Mouse (Mus musculus) hematopoietic stem cell, adult 5-6 weeks (primary cell): Measurements from ENCODE around the gene Pebp1. TPM values are rescaled to one million over a fixed set of nuclear protein-coding genes. Genes with fewer than 3 reads are reported as not detected.

Experiments
- ATAC-seq, 2 experiments: fragments of 125-278 bp in 1 of 2; replicated peaks in 1 of 2; 2 replicates each; pipeline ENCODE4 v1.8.0; 2016 to 2017; ENCODE audit warnings: inconsistent platforms in 2 of 2, mild to moderate bottlenecking in 2 of 2, moderate number of reproducible peaks in 2 of 2, low read depth in 1 of 2, moderate TSS enrichment in 1 of 2; ENCODE audit not compliant: low FRiP score in 2 of 2, poor library complexity in 2 of 2, severe bottlenecking in 2 of 2, insufficient read depth in 1 of 2, low TSS enrichment in 1 of 2
- total RNA-seq: library from RNA; stranded (forward); fragments of 172-1452, 232-1000 nt; gene quantifications from 2 replicates; pipeline ENCODE4 v1.2.3, GENCODE M21; 2017

The Pebp1 gene
- total RNA-seq, 1 experiment from 2014 or later: 84.6 TPM

DNA sequence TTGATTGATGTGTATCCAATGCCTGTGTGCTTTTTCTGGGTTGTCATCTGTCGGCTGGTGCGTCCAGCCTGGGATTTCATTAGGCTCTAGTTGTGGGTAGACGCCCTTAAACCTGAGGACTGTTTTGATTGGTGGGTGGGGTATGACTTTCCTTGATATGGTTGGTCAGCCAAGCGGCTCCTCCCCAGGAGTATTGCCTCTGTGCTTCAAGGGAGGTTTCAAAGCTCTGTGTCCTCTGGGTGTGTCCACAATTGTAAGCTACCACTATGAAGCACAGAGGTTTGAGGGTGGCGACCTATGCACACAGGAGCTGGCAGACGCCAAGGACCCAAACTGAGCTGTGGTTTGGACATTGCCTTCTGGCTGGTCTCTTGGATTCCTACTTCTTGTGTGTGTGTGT is 5.1 kb upstream of the Pebp1 start:
- ATAC-seq: no peak

DNA sequence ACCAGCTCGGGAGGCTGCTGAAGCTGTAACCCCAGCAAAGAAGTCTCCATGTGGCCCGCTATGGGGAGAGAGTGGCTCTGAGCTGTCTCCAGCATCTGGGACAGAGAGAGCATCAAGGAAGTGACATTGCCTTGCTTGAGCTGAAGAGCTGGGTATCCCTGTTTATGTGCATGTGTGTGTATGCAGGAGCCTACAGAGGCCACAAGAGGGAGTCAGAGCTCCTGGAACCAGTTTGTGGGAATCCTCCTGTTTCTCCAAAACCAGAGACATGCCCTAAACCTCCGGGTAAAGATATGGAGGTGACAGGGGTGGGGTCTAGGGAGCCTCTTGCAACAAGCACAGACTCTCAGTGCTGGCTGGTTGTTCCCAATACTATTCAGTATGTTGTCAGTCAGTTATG is 3.9 kb upstream of the Pebp1 start:
- no peak for ATAC-seq

DNA sequence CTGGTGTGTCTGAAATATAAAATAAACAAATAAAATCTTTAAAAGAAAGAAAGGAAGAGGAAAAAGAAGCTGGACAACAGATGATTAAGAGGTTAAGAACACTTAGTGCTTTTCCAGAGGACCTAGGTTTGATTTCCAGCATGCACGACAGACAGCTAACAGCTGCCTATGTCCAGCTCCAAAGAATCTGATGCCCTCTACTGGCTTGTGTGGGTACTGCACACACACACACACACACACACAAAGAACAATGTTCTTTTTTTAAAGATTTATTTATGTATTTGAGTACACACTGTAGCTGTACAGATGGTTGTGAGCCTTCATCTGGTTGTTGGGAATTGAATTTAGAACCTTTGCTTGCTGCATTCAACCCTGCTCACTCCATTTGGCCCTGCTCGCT is 2.7 kb upstream of the Pebp1 start:
- no peak for ATAC-seq

DNA sequence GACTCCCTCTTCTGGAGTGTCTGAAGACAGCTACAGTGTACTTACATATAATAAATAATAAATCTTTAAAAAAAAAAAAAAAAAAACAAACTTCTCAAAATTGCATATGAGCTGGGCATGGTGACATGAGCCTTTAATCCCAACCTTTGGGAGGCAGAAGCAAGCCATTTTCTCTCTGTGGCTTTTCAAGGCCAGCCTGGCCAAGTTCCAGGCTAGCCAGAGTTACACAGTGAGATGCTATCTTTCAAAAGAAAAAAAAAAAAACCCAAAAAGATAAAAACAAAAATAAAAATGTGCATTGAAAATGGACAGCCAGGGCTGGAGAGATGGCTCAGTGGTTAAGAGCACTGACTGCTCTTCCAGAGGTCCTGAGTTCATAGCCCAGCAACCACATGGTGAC is 2.2 kb upstream of the Pebp1 start:
- ATAC-seq: no peak

GRCm38 (mm10) chr5:117286286-117286685 is 1.1 kb downstream of the Pebp1 start:
- ATAC-seq: no peak

- no peak for ATAC-seq
These were observed 2.2 kb downstream of the Pebp1 start for GRCm38 (mm10) chr5:117285266-117285665.

GRCm38 (mm10) chr5:117284682-117285081 is 2.7 kb downstream of the Pebp1 start:
- no peak for ATAC-seq

GRCm38 (mm10) chr5:117284029-117284428 is 3.4 kb downstream of the Pebp1 start:
- ATAC-seq: no peak

GRCm38 (mm10) chr5:117282360-117282759 is 5.1 kb downstream of the Pebp1 start:
- ATAC-seq: no peak

GRCm38 (mm10) chr5:117281536-117281935 is 5.9 kb downstream of the Pebp1 start:
- 0 out of 4 replicates have a peak, but pooled peaks of 1 of the 2 experiments have one; percentile 47 for ATAC-seq

- no peak for ATAC-seq
These were observed 7.8 kb downstream of the Pebp1 start for GRCm38 (mm10) chr5:117279669-117280050.

- ATAC-seq: no peak
These were observed 8.4 kb downstream of the Pebp1 start for GRCm38 (mm10) chr5:117278809-117279668.

DNA sequence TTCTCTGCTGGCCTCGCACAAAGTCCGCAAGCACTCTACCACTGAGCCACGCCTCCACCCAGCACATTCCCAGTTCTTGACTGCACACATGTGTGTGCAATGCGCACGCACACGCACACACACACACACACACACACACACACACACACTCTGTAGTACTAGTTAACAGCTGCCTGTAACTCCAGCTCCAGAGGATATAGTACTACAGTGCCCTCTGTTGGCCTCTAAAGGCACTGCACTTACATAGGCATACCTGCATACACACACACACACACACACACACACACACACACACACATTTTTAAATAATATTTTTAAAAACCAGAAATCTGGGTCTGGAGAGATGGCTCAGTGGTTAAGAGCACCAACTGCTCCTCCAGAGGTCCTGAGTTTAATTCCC is 9.6 kb downstream of the Pebp1 start:
- no peak for ATAC-seq

DNA sequence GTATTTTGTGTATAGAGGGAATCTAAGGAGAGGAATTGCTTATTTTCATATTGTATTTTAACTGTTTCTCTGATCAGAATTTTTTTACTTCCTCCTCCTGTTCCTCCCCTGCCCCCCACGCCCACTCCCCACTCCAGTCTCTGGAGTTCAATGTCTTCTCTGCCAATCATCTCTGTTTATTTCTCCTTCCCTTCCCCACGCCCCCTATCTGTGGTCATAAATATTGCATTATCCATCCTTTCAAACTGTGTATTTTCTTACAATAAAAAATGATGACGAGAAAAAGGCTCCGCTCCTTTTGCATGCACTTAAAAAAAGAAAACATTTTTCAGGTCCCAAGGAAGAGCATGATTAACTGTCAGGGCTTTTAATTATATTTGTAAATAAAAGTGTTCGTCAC is 12.6 kb downstream of the Pebp1 start:
- ATAC-seq: no peak

- no peak for ATAC-seq
These were observed 15.5 kb downstream of the Pebp1 start for GRCm38 (mm10) chr5:117271945-117272344.

GRCm38 (mm10) chr5:117269395-117269794 is 18.0 kb downstream of the Pebp1 start:
- no peak for ATAC-seq

GRCm38 (mm10) chr5:117268749-117269148 is 18.7 kb downstream of the Pebp1 start:
- no peak for ATAC-seq

GRCm38 (mm10) chr5:117267913-117268312 is 19.5 kb downstream of the Pebp1 start:
- ATAC-seq: no peak; a peak in 1 of 4 replicates

DNA sequence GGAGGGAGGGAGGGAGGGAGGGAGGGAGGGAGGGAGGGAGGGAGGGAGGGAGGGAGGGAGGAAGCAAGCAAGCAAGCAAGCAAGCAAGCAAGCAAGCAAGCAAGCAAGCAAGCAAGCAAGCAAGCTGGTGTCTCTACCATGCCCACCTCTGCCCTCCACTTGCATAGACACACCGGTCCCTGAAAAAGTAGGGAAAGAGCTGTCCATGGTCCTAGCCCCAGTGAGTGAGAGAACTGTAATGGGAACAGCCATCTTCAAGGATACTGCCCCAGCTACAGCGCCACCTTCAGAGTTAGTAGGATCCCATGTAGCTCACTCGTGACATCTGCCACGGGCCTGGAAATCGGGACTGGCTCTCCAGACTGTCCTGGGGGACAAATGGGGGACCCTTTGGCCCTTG is 22.7 kb downstream of the Pebp1 start:
- no peak for ATAC-seq
